ENCODE assay signal across 21 mouse cellular contexts in the genomic region with DNA sequence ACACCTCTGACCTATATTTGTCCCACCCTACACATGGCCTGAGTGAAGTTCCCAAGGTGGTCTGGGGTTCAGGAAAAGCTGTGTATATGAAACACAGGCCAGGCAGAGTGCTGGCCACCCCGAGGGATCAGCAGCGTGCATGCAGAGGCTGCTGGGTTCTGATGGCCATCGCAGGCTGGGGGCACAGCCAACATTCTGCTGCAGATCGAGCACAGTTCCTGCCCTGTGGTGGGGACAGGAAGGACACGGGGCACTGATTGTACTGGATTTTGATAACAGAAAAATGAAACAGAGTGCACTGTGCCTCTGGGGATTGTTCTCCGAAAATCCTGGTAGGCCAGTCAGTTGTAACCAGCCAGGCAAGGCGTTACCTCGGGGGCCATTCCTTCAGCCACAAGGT.
A peak's percentile ranks its signal among the peaks of the same experiment; 100 is the strongest.
DNase-seq lines count a peak whose midpoint lies in the region; ATAC-seq and TF ChIP-seq lines count a peak whose summit lies in the region.
"Had no signal": no experiment of that assay in that cellular context is flagged by ENCODE, and none has a peak within 500 bp of the region (broad histone marks: within the 10 kb centered on the region; RNA-seq: fewer than 3 reads in every experiment).

No protein-coding gene starts in this region.

- ATAC-seq in midbrain, embryonic 11.5 days (ENCODE audit: low FRiP score), result no peak
- no peak for ATAC-seq in midbrain, embryonic 14.5 days (ENCODE audit: low FRiP score, low TSS enrichment)
- ATAC-seq in heart, embryonic 16.5 days (replicated peaks; ENCODE audit: extremely low read depth, insufficient read depth, low FRiP score), result no peak
- ATAC-seq in forebrain, embryonic 12.5 days (ENCODE audit: low FRiP score), result no peak
- ATAC-seq: CD4-positive, CD25-positive, alpha-beta regulatory T cell, adult 4 months; forebrain, embryonic 14.5 days; midbrain, embryonic 15.5 days had no signal

- peak overlapping the region; percentile 42; the same call in 1 of the 2 replicates for H3K27ac ChIP-seq in kidney, adult 2 months (ENCODE audit: insufficient read depth, low read depth, low read length)
- no peak overlapping the region for H3K27ac ChIP-seq in midbrain, embryonic 11.5 days (ENCODE audit: low read depth, low read length)
- no peak overlapping the region for H3K27ac ChIP-seq in midbrain, embryonic 14.5 days (replicated peaks; ENCODE audit: low read depth, low read length)
- H3K27ac ChIP-seq in heart, embryonic 16.5 days (ENCODE audit: low read length), result peak overlapping the region; percentile 26; the same call in 1 of the 2 replicates
- no peak overlapping the region for H3K27ac ChIP-seq in forebrain, embryonic 12.5 days
- H3K27ac ChIP-seq: embryonic facial prominence, embryonic 10.5 days; hindbrain, embryonic 13.5 days; limb, embryonic 13.5 days; liver, embryonic 14.5 days; macrophage; midbrain, embryonic 15.5 days had no signal

- H3K4me1 ChIP-seq in kidney, adult 2 months (ENCODE audit: control insufficient read depth, insufficient read depth, low read length), result no peaks in the 10 kb centered on the region
- H3K4me1 ChIP-seq in midbrain, embryonic 11.5 days (ENCODE audit: control insufficient read depth, insufficient read depth, low read length), result peaks cover 2% of the 10 kb centered on the region; the same call in 1 of the 2 replicates
- H3K4me1 ChIP-seq in midbrain, embryonic 14.5 days (ENCODE audit: control insufficient read depth, insufficient read depth, low read length), result 0 out of 2 replicates have a peak, but pooled peaks cover 5% of the 10 kb centered on the region
- H3K4me1 ChIP-seq in heart, embryonic 16.5 days (ENCODE audit: control insufficient read depth, insufficient read depth, low read length), result peaks cover 32% of the 10 kb centered on the region
- peaks cover 10% of the 10 kb centered on the region; the same call in 1 of the 2 replicates for H3K4me1 ChIP-seq in forebrain, embryonic 12.5 days

- no peak for TF ChIP-seq CTCF in kidney, adult 2 months (conservative IDR thresholded peaks at IDR 0.05; ENCODE audit: insufficient read depth, insufficient read length, low read depth, low read length)

- no peaks in the 10 kb centered on the region for H3K9me3 ChIP-seq in midbrain, embryonic 11.5 days (ENCODE audit: control insufficient read depth, low read length)
- H3K9me3 ChIP-seq in midbrain, embryonic 14.5 days (ENCODE audit: control insufficient read depth, low read length), result no peaks in the 10 kb centered on the region
- H3K9me3 ChIP-seq in heart, embryonic 16.5 days (replicated peaks; ENCODE audit: control insufficient read depth, low read length), result no peaks in the 10 kb centered on the region
- no peaks in the 10 kb centered on the region for H3K9me3 ChIP-seq in forebrain, embryonic 12.5 days
- H3K9me3 ChIP-seq: embryonic facial prominence, embryonic 10.5 days; hindbrain, embryonic 13.5 days; limb, embryonic 13.5 days; midbrain, embryonic 15.5 days had no signal

- H3K4me3 ChIP-seq in kidney, adult 2 months (ENCODE audit: insufficient read depth, low read depth, low read length), result no peak overlapping the region
- H3K4me3 ChIP-seq in midbrain, embryonic 11.5 days (ENCODE audit: low read depth, low read length), result no peak overlapping the region
- H3K4me3 ChIP-seq in midbrain, embryonic 14.5 days (replicated peaks; ENCODE audit: low read depth, low read length), result no peak overlapping the region
- no peak overlapping the region for H3K4me3 ChIP-seq in heart, embryonic 16.5 days (ENCODE audit: low read length)
- H3K4me3 ChIP-seq in forebrain, embryonic 12.5 days (replicated peaks), result no peak overlapping the region
- H3K4me3 ChIP-seq: embryonic facial prominence, embryonic 10.5 days; hindbrain, embryonic 13.5 days; limb, embryonic 13.5 days; midbrain, embryonic 15.5 days had no signal

- peak; percentile 55 for DNase-seq in kidney, adult 2 months
- DNase-seq in kidney, adult 11 months, result no peak
- peak; percentile 83 for DNase-seq in midbrain, embryonic 11.5 days (ENCODE audit: low spot score, missing footprints)
- no peak for DNase-seq in midbrain, embryonic 14.5 days
- DNase-seq in testis, postnatal 14 days (ENCODE audit: low spot score), result peak; percentile 67
- DNase-seq: adrenal gland, adult 8-10 months; cerebellum, adult 11-12 months; cerebellum, postnatal 36 days; retina, postnatal 1 day; thymus, postnatal 25 days had no signal

- no peaks in the 10 kb centered on the region for H3K27me3 ChIP-seq in kidney, adult 2 months (replicated peaks; ENCODE audit: control insufficient read depth, insufficient read depth, low read length)
- H3K27me3 ChIP-seq in midbrain, embryonic 11.5 days (ENCODE audit: control insufficient read depth, insufficient read depth, low read length), result no peaks in the 10 kb centered on the region
- no peaks in the 10 kb centered on the region for H3K27me3 ChIP-seq in midbrain, embryonic 14.5 days (ENCODE audit: control insufficient read depth, insufficient read depth, low read length)
- H3K27me3 ChIP-seq in heart, embryonic 16.5 days (ENCODE audit: control insufficient read depth, insufficient read depth, low read length), result no peaks in the 10 kb centered on the region
- 0 out of 2 replicates have a peak, but pooled peaks cover 4% of the 10 kb centered on the region for H3K27me3 ChIP-seq in forebrain, embryonic 12.5 days
- H3K27me3 ChIP-seq: hindbrain, embryonic 13.5 days; limb, embryonic 13.5 days; midbrain, embryonic 15.5 days had no signal

- no peak overlapping the region for H3K9ac ChIP-seq in midbrain, embryonic 11.5 days (ENCODE audit: low read length)
- no peak overlapping the region for H3K9ac ChIP-seq in midbrain, embryonic 14.5 days (replicated peaks; ENCODE audit: low read length)
- no peak overlapping the region for H3K9ac ChIP-seq in heart, embryonic 16.5 days (ENCODE audit: low read length)
- H3K9ac ChIP-seq in forebrain, embryonic 12.5 days, result no peak overlapping the region
- H3K9ac ChIP-seq: hindbrain, embryonic 13.5 days; limb, embryonic 13.5 days; liver, embryonic 14.5 days; midbrain, embryonic 15.5 days had no signal

- TF ChIP-seq POLR2A in kidney, adult 2 months (IDR thresholded peaks at IDR 0.05; ENCODE audit: low read depth, low read length), result no peak

- H3K4me2 ChIP-seq in midbrain, embryonic 11.5 days, result no peak overlapping the region
- H3K4me2 ChIP-seq in midbrain, embryonic 14.5 days (ENCODE audit: low read length), result no peak overlapping the region
- no peak overlapping the region for H3K4me2 ChIP-seq in heart, embryonic 16.5 days (ENCODE audit: low read depth, low read length)
- no peak overlapping the region for H3K4me2 ChIP-seq in forebrain, embryonic 12.5 days
- H3K4me2 ChIP-seq: hindbrain, embryonic 13.5 days; limb, embryonic 13.5 days; midbrain, embryonic 15.5 days had no signal

- 61% methylated on average over 8 of the region's 8 CpGs for WGBS in kidney, adult 2 months
- 88% methylated on average over 8 of the region's 8 CpGs for WGBS in midbrain, embryonic 11.5 days
- WGBS in midbrain, embryonic 14.5 days, result 94% methylated on average over 8 of the region's 8 CpGs
- WGBS in heart, embryonic 16.5 days, result 52% methylated on average over 8 of the region's 8 CpGs
- 91% methylated on average over 8 of the region's 8 CpGs for WGBS in forebrain, embryonic 12.5 days

- H3K36me3 ChIP-seq in kidney, adult 2 months (ENCODE audit: control insufficient read depth, insufficient read depth, low read length), result no peaks in the 10 kb centered on the region
- H3K36me3 ChIP-seq in midbrain, embryonic 11.5 days (ENCODE audit: control insufficient read depth, insufficient read depth, low read length), result no peaks in the 10 kb centered on the region
- no peaks in the 10 kb centered on the region for H3K36me3 ChIP-seq in midbrain, embryonic 14.5 days (ENCODE audit: control insufficient read depth, insufficient read depth, low read length)
- H3K36me3 ChIP-seq in heart, embryonic 16.5 days (ENCODE audit: control insufficient read depth, insufficient read depth), result no peaks in the 10 kb centered on the region
- H3K36me3 ChIP-seq in forebrain, embryonic 12.5 days (replicated peaks), result no peaks in the 10 kb centered on the region
- H3K36me3 ChIP-seq: embryonic facial prominence, embryonic 10.5 days; G1E; hindbrain, embryonic 13.5 days; limb, embryonic 13.5 days; midbrain, embryonic 15.5 days had no signal

Comparison
In these comparisons a context has a peak if more than half of its experiments do, and no peak if none do; other contexts are left out.
1. DNase-seq: peak in kidney, adult 2 months (single experiment), midbrain, embryonic 11.5 days (single experiment) and testis, postnatal 14 days (single experiment); none in kidney, adult 11 months (single experiment) and midbrain, embryonic 14.5 days (single experiment).
2. H3K27ac ChIP-seq: peak in kidney, adult 2 months (single experiment) and heart, embryonic 16.5 days (single experiment); none in midbrain, embryonic 11.5 days (single experiment), midbrain, embryonic 14.5 days (single experiment) and forebrain, embryonic 12.5 days (single experiment).